Mouse (Mus musculus): ENCODE data around the gene Gstp3. TPM values are rescaled to one million over a fixed set of nuclear protein-coding genes. Genes with fewer than 3 reads are reported as not detected.

The Gstp3 gene
- polyA plus RNA-seq, 1 experiment: not detected

- Histone ChIP-seq H3K27me3 (ENCODE audit: control insufficient read depth, insufficient read depth, low read length) (no peaks in the 10 kb centered on the region), H3K4me3 (ENCODE audit: control insufficient read depth, low read depth, low read length) (no peak overlapping the region), H3K27ac (ENCODE audit: control insufficient read depth, insufficient read depth, low read depth, low read length) (no peak overlapping the region), H3K4me1 (ENCODE audit: control insufficient read depth, insufficient read depth, low read length) (no peaks in the 10 kb centered on the region), H3K36me3 (ENCODE audit: control insufficient read depth, insufficient read depth, low read length) (no peaks in the 10 kb centered on the region)
- TF ChIP-seq CTCF (IDR thresholded peaks at IDR 0.05; ENCODE audit: control insufficient read depth, insufficient read depth, insufficient replicate concordance, low read depth, low read length) (no peak), POLR2A (IDR thresholded peaks at IDR 0.05; ENCODE audit: control insufficient read depth, low read depth, low read length) (no peak)
These were observed 31.1 kb upstream of the Gstp3 start for GRCm38 (mm10) chr19:4090446-4090845.

GRCm38 (mm10) chr19:4089128-4089527 lies 29.8 kb upstream of the Gstp3 start:
- no peaks in the 10 kb centered on the region for H3K36me3 ChIP-seq (ENCODE audit: control insufficient read depth, insufficient read depth, low read length)
- no peaks in the 10 kb centered on the region for H3K27me3 ChIP-seq (ENCODE audit: control insufficient read depth, insufficient read depth, low read length)
- no peak for TF ChIP-seq POLR2A (IDR thresholded peaks at IDR 0.05; ENCODE audit: control insufficient read depth, low read depth, low read length)
- no peak for TF ChIP-seq CTCF (IDR thresholded peaks at IDR 0.05; ENCODE audit: control insufficient read depth, insufficient read depth, insufficient replicate concordance, low read depth, low read length)
- no peak overlapping the region for H3K4me3 ChIP-seq (ENCODE audit: control insufficient read depth, low read depth, low read length)
- no peak overlapping the region for H3K27ac ChIP-seq (ENCODE audit: control insufficient read depth, insufficient read depth, low read depth, low read length)
- H3K4me1 ChIP-seq (ENCODE audit: control insufficient read depth, insufficient read depth, low read length): no peaks in the 10 kb centered on the region

- H3K4me3 ChIP-seq (ENCODE audit: control insufficient read depth, low read depth, low read length): no peak overlapping the region
- no peak for TF ChIP-seq CTCF (IDR thresholded peaks at IDR 0.05; ENCODE audit: control insufficient read depth, insufficient read depth, insufficient replicate concordance, low read depth, low read length)
- no peak for TF ChIP-seq POLR2A (IDR thresholded peaks at IDR 0.05; ENCODE audit: control insufficient read depth, low read depth, low read length)
- no peaks in the 10 kb centered on the region for H3K27me3 ChIP-seq (ENCODE audit: control insufficient read depth, insufficient read depth, low read length)
- no peak overlapping the region for H3K27ac ChIP-seq (ENCODE audit: control insufficient read depth, insufficient read depth, low read depth, low read length)
- no peaks in the 10 kb centered on the region for H3K36me3 ChIP-seq (ENCODE audit: control insufficient read depth, insufficient read depth, low read length)
- H3K4me1 ChIP-seq (ENCODE audit: control insufficient read depth, insufficient read depth, low read length): no peaks in the 10 kb centered on the region
These were observed 28.8 kb upstream of the Gstp3 start for GRCm38 (mm10) chr19:4088146-4088545.

GRCm38 (mm10) chr19:4087090-4087489 lies 27.7 kb upstream of the Gstp3 start:
- Histone ChIP-seq H3K27me3 (ENCODE audit: control insufficient read depth, insufficient read depth, low read length) (no peaks in the 10 kb centered on the region), H3K4me3 (ENCODE audit: control insufficient read depth, low read depth, low read length) (no peak overlapping the region), H3K4me1 (ENCODE audit: control insufficient read depth, insufficient read depth, low read length) (no peaks in the 10 kb centered on the region), H3K36me3 (ENCODE audit: control insufficient read depth, insufficient read depth, low read length) (no peaks in the 10 kb centered on the region), H3K27ac (ENCODE audit: control insufficient read depth, insufficient read depth, low read depth, low read length) (no peak overlapping the region)
- TF ChIP-seq CTCF (IDR thresholded peaks at IDR 0.05; ENCODE audit: control insufficient read depth, insufficient read depth, insufficient replicate concordance, low read depth, low read length) (no peak), POLR2A (IDR thresholded peaks at IDR 0.05; ENCODE audit: control insufficient read depth, low read depth, low read length) (no peak)

GRCm38 (mm10) chr19:4086156-4086555 lies 26.8 kb upstream of the Gstp3 start:
- H3K27ac ChIP-seq (ENCODE audit: control insufficient read depth, insufficient read depth, low read depth, low read length): no peak overlapping the region
- H3K4me1 ChIP-seq (ENCODE audit: control insufficient read depth, insufficient read depth, low read length): no peaks in the 10 kb centered on the region
- no peaks in the 10 kb centered on the region for H3K36me3 ChIP-seq (ENCODE audit: control insufficient read depth, insufficient read depth, low read length)
- TF ChIP-seq POLR2A (IDR thresholded peaks at IDR 0.05; ENCODE audit: control insufficient read depth, low read depth, low read length) (no peak), CTCF (IDR thresholded peaks at IDR 0.05; ENCODE audit: control insufficient read depth, insufficient read depth, insufficient replicate concordance, low read depth, low read length) (no peak)
- H3K27me3 ChIP-seq (ENCODE audit: control insufficient read depth, insufficient read depth, low read length): no peaks in the 10 kb centered on the region
- H3K4me3 ChIP-seq (ENCODE audit: control insufficient read depth, low read depth, low read length): no peak overlapping the region

- H3K27ac ChIP-seq (ENCODE audit: control insufficient read depth, insufficient read depth, low read depth, low read length): no peak overlapping the region
- TF ChIP-seq POLR2A (IDR thresholded peaks at IDR 0.05; ENCODE audit: control insufficient read depth, low read depth, low read length): no peak
- TF ChIP-seq CTCF (IDR thresholded peaks at IDR 0.05; ENCODE audit: control insufficient read depth, insufficient read depth, insufficient replicate concordance, low read depth, low read length): peak; percentile 8; the same call in 1 of the 2 replicates
- H3K4me3 ChIP-seq (ENCODE audit: control insufficient read depth, low read depth, low read length): no peak overlapping the region
- no peaks in the 10 kb centered on the region for H3K36me3 ChIP-seq (ENCODE audit: control insufficient read depth, insufficient read depth, low read length)
- H3K27me3 ChIP-seq (ENCODE audit: control insufficient read depth, insufficient read depth, low read length): no peaks in the 10 kb centered on the region
- H3K4me1 ChIP-seq (ENCODE audit: control insufficient read depth, insufficient read depth, low read length): no peaks in the 10 kb centered on the region
These were observed 25.6 kb upstream of the Gstp3 start for GRCm38 (mm10) chr19:4084984-4085383.

GRCm38 (mm10) chr19:4083826-4084225 lies 24.5 kb upstream of the Gstp3 start:
- Histone ChIP-seq H3K27me3 (ENCODE audit: control insufficient read depth, insufficient read depth, low read length) (no peaks in the 10 kb centered on the region), H3K36me3 (ENCODE audit: control insufficient read depth, insufficient read depth, low read length) (no peaks in the 10 kb centered on the region), H3K4me1 (ENCODE audit: control insufficient read depth, insufficient read depth, low read length) (no peaks in the 10 kb centered on the region), H3K4me3 (ENCODE audit: control insufficient read depth, low read depth, low read length) (no peak overlapping the region), H3K27ac (ENCODE audit: control insufficient read depth, insufficient read depth, low read depth, low read length) (no peak overlapping the region)
- TF ChIP-seq POLR2A (IDR thresholded peaks at IDR 0.05; ENCODE audit: control insufficient read depth, low read depth, low read length) (no peak), CTCF (IDR thresholded peaks at IDR 0.05; ENCODE audit: control insufficient read depth, insufficient read depth, insufficient replicate concordance, low read depth, low read length) (no peak)

- TF ChIP-seq CTCF (IDR thresholded peaks at IDR 0.05; ENCODE audit: control insufficient read depth, insufficient read depth, insufficient replicate concordance, low read depth, low read length) (no peak), POLR2A (IDR thresholded peaks at IDR 0.05; ENCODE audit: control insufficient read depth, low read depth, low read length) (no peak)
- Histone ChIP-seq H3K27ac (ENCODE audit: control insufficient read depth, insufficient read depth, low read depth, low read length) (no peak overlapping the region), H3K4me3 (ENCODE audit: control insufficient read depth, low read depth, low read length) (no peak overlapping the region), H3K27me3 (ENCODE audit: control insufficient read depth, insufficient read depth, low read length) (no peaks in the 10 kb centered on the region), H3K4me1 (ENCODE audit: control insufficient read depth, insufficient read depth, low read length) (no peaks in the 10 kb centered on the region), H3K36me3 (ENCODE audit: control insufficient read depth, insufficient read depth, low read length) (no peaks in the 10 kb centered on the region)
These were observed 23.9 kb upstream of the Gstp3 start for GRCm38 (mm10) chr19:4083316-4083715.

Data from testis, adult 2 months (tissue).